Mouse (Mus musculus) heart, embryonic 11.5 days (tissue): ENCODE measurements around the gene Prr7. TPM values are rescaled to one million over a fixed set of nuclear protein-coding genes. Genes with fewer than 3 reads are reported as not detected.

Experiments
- ATAC-seq: fragments of 200-750 bp; cut with Nextera tagmentation; replicated peaks from 2 replicates; pipeline ENCODE4 v1.8.0; 2017; ENCODE audit warnings: moderate library complexity; ENCODE audit not compliant: insufficient number of reproducible peaks, low FRiP score, low TSS enrichment
- H3K27ac ChIP-seq: fragments of 300-500 bp; sonication (generic); 2 replicates; pipeline ENCODE4 v1.5.1; 2014; ENCODE audit warnings: mild to moderate bottlenecking, low read depth, low read length
- H3K27me3 ChIP-seq: fragments of 300-500 bp; sonication (generic); 2 replicates; pipeline ENCODE4 v1.6.1; 2014; ENCODE audit warnings: mild to moderate bottlenecking, low read length, mixed read lengths; ENCODE audit not compliant: control insufficient read depth, insufficient read depth
- H3K36me3 ChIP-seq: fragments of 300-500 bp; sonication (generic); 2 replicates; pipeline ENCODE4 v1.6.1; 2014; ENCODE audit warnings: mild to moderate bottlenecking, low read length, moderate library complexity, mixed read lengths; ENCODE audit not compliant: control insufficient read depth, insufficient read depth
- H3K4me1 ChIP-seq: fragments of 300-500 bp; sonication (generic); 2 replicates; pipeline ENCODE4 v1.6.1; 2014; ENCODE audit warnings: low read length; ENCODE audit not compliant: control insufficient read depth, insufficient read depth
- H3K4me2 ChIP-seq: fragments of 300-500 bp; sonication (generic); 2 replicates; pipeline ENCODE4 v1.6.1; 2014; ENCODE audit warnings: mild to moderate bottlenecking, moderate library complexity
- H3K4me3 ChIP-seq: fragments of 300-500 bp; sonication (generic); 2 replicates; pipeline ENCODE4 v1.5.1; 2014; ENCODE audit warnings: low read depth, low read length
- H3K9ac ChIP-seq: fragments of 300-500 bp; sonication (generic); 2 replicates; pipeline ENCODE4 v1.6.1; 2014; ENCODE audit warnings: mild to moderate bottlenecking, low read depth, low read length, moderate library complexity
- H3K9me3 ChIP-seq: fragments of 300-500 bp; sonication (generic); replicated peaks from 2 replicates; pipeline ENCODE4 v1.6.1; 2016; ENCODE audit warnings: low read length; ENCODE audit not compliant: control insufficient read depth
- WGBS: fragments of 180-500 bp; shearing (Covaris S2); extraction: QIAGEN DNeasy Blood & Tissue Kit; methylation state at CpG from one replicate; pipeline ENCODE4 v1.1.7; 2014; ENCODE audit not compliant: insufficient replicate concordance; 5-methylcytosine and 5-hydroxymethylcytosine counted together
- polyA plus RNA-seq: library from polyadenylated mRNA; unstranded; fragments of >200 nt; fragmentation: Nextera tagmentation; extraction: Ambion mirVana; gene quantifications from 2 replicates; pipeline ENCODE4 v1.2.1, GENCODE M21; 2014

Gene Prr7
- polyA plus RNA-seq, 1 experiment from 2014 or later = 0.34 TPM

DNA sequence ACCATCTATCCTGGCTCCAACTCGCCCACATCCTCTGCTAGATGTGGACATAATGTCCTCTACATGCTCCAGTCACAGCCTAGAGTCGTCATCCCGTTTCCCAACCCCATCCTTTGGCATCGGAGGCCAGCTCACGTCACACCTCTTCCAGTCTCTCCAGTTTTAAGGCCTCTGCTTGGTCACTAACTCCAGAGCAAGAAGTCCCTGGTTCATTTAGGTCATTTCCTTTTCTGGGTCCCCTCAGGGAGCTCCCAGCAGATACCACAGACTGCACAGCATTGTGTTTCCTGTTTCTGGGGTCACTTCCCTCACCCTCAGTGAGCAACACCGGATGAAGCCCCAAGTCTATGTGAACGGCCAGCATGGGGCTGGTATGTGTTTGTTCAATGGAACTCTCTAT lies 14.9 kb downstream of the Prr7 start:
- Histone ChIP-seq H3K9me3 (no peaks in the 10 kb centered on the region), H3K4me3 (no peak overlapping the region), H3K27me3 (peaks cover 17% of the 10 kb centered on the region), H3K4me1 (peaks cover 14% of the 10 kb centered on the region), H3K27ac (no peak overlapping the region), H3K4me2 (no peak overlapping the region), H3K9ac (no peak overlapping the region), H3K36me3 (peaks cover 35% of the 10 kb centered on the region)
- ATAC-seq = no peak
- 68% methylated on average over 7 of the region's 7 CpGs for WGBS

DNA sequence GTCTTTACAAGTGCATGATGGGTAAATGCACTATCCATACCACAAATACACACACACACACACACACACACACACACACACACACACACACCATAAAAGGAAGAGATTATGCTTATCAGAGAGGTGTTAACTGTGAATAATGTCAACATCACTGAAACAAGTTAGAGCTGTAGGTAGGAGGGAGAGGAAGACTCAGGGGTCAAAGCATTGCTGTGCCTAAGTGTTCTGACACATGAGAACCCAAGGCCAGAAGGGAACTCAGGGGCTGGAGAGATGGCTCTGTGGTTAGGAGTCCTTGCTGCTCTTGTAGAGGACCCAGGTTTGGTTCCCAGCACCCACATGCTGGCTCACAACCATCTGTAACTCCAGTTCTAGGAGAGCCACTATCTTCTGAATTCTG lies 15.9 kb downstream of the Prr7 start:
- Histone ChIP-seq H3K4me2 (no peak overlapping the region), H3K9me3 (no peaks in the 10 kb centered on the region), H3K4me3 (no peak overlapping the region), H3K27ac (no peak overlapping the region), H3K9ac (no peak overlapping the region), H3K36me3 (peaks cover 34% of the 10 kb centered on the region), H3K4me1 (peaks cover 17% of the 10 kb centered on the region), H3K27me3 (peaks cover 18% of the 10 kb centered on the region)
- ATAC-seq = no peak

DNA sequence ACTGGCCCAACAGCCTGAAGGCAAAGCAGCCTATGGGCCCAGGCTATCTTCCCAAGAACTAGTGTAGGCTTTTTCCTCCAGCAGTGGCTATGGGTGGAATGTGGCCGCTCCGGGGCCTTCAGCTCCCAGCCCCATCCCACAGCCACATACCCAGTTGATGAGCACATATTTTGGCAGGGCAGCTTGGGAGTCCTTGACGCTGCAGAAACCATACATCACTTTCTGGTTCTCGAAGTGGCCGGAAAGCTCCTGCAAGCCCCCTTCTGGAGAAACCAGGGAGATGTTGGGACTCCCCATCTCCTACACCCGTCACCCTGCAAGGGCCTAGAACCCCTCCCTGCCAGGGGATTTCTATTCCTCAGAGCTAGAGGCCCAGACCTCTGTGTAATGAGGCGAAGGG lies 18.5 kb downstream of the Prr7 start:
- no peak overlapping the region; the same call in 1 of the 2 replicates for H3K27ac ChIP-seq
- no peaks in the 10 kb centered on the region for H3K9me3 ChIP-seq
- no peak overlapping the region for H3K9ac ChIP-seq
- WGBS = 71% methylated on average over 7 of the region's 7 CpGs
- H3K4me1 ChIP-seq = peaks cover 39% of the 10 kb centered on the region
- no peak overlapping the region for H3K4me3 ChIP-seq
- peaks cover 18% of the 10 kb centered on the region for H3K36me3 ChIP-seq
- no peak overlapping the region for H3K4me2 ChIP-seq
- peaks cover 31% of the 10 kb centered on the region for H3K27me3 ChIP-seq
- no peak for ATAC-seq

DNA sequence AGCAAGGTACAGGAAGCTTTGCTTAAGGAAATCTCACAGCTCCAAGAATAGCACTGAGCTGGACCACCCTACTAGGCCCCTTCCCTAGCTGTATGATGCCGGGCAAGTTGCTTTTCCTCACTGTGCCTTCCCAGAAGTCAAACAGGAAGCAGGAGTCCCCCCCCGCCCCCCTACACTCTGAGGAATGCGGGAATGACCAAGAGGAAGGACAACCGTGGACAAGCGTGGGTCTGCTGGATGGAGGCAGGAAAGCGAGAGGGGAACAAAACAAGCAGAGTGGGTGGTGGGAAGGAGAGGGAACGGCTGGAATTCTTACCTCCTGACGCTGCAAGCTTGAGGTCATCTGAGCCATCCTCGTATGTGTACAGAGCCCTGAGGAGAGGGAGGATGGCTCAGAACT lies 19.0 kb downstream of the Prr7 start:
- no peak overlapping the region for H3K4me2 ChIP-seq
- H3K9me3 ChIP-seq = no peaks in the 10 kb centered on the region
- peaks cover 39% of the 10 kb centered on the region for H3K4me1 ChIP-seq
- no peak overlapping the region; the same call in 1 of the 2 replicates for H3K27ac ChIP-seq
- ATAC-seq = no peak
- no peak overlapping the region for H3K4me3 ChIP-seq
- peaks cover 32% of the 10 kb centered on the region for H3K27me3 ChIP-seq
- peaks cover 17% of the 10 kb centered on the region for H3K36me3 ChIP-seq
- 25% methylated on average over 9 of the region's 9 CpGs for WGBS
- H3K9ac ChIP-seq = 0 out of 2 replicates have a peak overlapping the region, but pooled peaks have one; percentile 22

DNA sequence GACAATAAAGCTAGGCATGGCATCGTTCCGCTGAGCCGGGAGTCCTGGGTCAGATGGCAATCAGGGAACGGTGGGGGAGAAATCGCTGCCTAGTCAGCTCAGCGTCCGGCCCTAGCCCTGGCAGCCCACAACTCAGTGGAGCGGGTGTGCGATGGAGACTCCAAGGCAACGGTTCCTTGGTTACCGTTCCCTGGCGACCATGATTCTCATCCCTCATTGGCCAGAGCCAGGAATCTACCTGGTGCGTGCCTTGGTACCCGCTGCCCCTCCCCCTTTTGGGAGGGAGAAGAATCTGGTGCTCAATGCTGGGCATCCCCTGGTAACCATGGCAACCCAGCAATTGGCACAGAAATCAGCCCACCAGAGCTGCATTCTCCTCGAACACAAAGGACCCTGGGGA lies 19.5 kb downstream of the Prr7 start:
- Histone ChIP-seq H3K36me3 (peaks cover 17% of the 10 kb centered on the region), H3K9me3 (no peaks in the 10 kb centered on the region), H3K27me3 (peaks cover 37% of the 10 kb centered on the region), H3K27ac (no peak overlapping the region), H3K4me3 (no peak overlapping the region), H3K4me2 (no peak overlapping the region), H3K4me1 (peaks cover 39% of the 10 kb centered on the region), H3K9ac (0 out of 2 replicates have a peak overlapping the region, but pooled peaks have one; percentile 22)
- ATAC-seq = no peak
- 54% methylated on average over 15 of the region's 15 CpGs for WGBS

DNA sequence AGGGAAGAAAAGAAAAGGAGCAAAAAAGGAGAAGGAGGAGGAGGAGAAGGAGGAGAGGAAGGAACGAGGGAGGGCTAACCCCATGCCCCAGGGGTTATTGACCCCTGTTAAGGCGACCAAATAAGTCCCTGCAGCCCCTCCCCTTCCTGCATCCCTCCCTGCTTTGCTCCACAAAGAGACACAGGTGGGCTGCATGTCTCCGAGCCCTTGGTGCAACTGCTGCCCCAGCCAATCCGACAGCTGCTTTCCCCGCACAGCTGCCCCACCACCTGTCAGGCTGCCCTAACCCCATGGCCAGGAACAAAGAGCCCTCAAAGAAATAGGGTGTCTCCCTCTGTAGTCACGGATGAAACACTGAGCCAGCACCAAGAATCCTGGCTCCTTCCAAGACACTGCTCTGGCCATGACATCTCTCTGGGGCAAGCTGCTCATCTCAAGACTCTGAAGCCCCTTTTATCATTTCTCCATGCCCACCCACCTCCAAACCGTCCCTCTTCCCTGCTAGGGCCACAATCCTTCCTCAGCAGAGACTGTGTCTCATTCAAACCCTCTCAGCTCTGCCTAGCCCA lies 20.5 kb downstream of the Prr7 start:
- no peak for ATAC-seq
- WGBS = 42% methylated on average over 7 of the region's 7 CpGs
- Histone ChIP-seq H3K27ac (no peak overlapping the region), H3K27me3 (peaks cover 44% of the 10 kb centered on the region), H3K9ac (no peak overlapping the region), H3K9me3 (no peaks in the 10 kb centered on the region), H3K4me2 (no peak overlapping the region), H3K4me3 (no peak overlapping the region), H3K4me1 (peaks cover 36% of the 10 kb centered on the region), H3K36me3 (peaks cover 17% of the 10 kb centered on the region)

DNA sequence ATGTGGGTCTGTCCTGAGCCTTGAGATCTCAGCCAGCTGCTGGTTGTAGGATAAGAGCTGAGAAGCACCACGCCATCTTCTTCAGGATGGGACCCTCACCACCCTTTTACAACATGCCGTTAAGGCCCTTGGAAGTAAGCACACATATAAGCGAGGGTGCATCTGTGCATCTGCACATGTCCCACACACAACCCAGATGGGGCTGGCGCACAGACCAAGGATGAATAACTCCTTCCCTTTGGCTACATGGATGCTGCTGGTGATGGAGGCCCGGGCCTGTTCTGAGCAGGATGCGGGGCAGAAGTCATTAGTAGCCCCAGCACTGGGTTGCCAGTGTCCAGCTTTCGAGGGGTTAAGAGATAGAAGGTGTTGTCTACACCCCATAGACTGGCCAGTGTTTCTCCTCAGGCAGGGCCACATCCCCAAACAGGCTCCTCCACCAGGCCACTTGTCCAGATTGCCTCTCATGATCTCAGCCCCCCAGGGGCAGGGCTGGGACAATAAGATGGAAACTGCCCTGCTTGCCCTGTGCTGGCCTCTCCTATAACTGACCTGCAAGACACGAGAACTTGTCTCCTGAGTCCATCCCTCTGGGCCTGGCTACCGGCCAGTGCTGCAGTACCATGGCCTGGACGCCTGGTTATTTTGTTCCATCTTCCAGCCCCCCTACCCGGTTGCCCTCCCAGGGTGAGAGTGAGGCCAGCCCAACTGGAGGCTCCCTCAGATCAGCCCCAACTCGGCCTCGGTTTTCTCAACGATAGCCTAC lies 22.1 kb downstream of the Prr7 start:
- WGBS = 44% methylated on average over 14 of the region's 14 CpGs
- no peaks in the 10 kb centered on the region for H3K9me3 ChIP-seq
- no peak for ATAC-seq
- H3K9ac ChIP-seq = peak overlapping the region; percentile 88
- H3K27me3 ChIP-seq = peaks cover 50% of the 10 kb centered on the region
- H3K4me3 ChIP-seq = peak overlapping the region; percentile 87
- H3K4me2 ChIP-seq = peak overlapping the region; percentile 86
- H3K36me3 ChIP-seq = peaks cover 10% of the 10 kb centered on the region
- peaks cover 36% of the 10 kb centered on the region for H3K4me1 ChIP-seq
- no peak overlapping the region for H3K27ac ChIP-seq

DNA sequence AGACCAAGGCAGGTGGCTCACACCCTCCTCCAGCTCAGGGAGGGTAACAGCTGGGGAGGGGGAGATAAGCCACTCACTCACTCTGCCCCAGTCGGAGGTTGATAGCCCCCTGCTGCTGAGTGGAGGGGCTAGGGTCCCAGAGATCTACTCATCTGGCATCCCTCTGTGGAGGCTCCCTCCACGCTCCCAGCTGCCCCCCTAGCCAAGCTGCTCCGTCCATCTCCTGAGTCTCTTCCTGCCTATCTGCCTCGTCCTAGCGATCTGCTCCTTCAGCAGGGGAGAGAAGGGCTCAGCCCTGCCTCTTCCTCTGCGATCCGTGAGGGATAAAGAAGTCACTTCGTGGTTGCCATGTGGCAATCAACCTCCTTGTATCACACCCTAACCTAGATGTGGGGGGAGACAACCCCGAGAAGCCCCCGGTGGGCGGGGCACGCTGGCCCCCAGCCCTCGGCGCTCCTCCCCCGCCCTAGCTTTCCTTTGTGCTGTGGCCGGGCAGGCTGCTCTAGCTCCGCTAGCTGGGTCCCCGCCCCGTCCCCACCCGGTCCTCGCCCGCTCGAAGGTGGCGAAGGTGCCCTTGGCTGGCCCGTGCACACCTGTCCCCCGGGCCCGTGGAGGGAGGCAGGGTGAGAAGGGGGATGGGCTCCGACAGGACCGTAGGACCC lies 23.0 kb downstream of the Prr7 start:
- peak overlapping the region; percentile 88 for H3K9ac ChIP-seq
- H3K4me2 ChIP-seq = peak overlapping the region; percentile 86
- peaks cover 36% of the 10 kb centered on the region for H3K4me1 ChIP-seq
- under 1% methylated on average over 29 of the region's 29 CpGs for WGBS
- H3K27ac ChIP-seq = peak overlapping the region; percentile 84
- no peaks in the 10 kb centered on the region for H3K9me3 ChIP-seq
- H3K36me3 ChIP-seq = peaks cover 5% of the 10 kb centered on the region; the same call in 1 of the 2 replicates
- peak overlapping the region; percentile 87 for H3K4me3 ChIP-seq
- H3K27me3 ChIP-seq = peaks cover 52% of the 10 kb centered on the region
- ATAC-seq = peak; percentile 33
